Mouse (Mus musculus) brain, embryonic 14.5 days (tissue): ENCODE results near the gene Gm10135. TPM values are rescaled to one million over a fixed set of nuclear protein-coding genes. Genes with fewer than 3 reads are reported as not detected.

ENCODE experiments used
- DNase-seq: peaks from one replicate; pipeline ENCODE4 v3.0.0-alpha.2; 2011; ENCODE audit warnings: low read depth
- CTCF ChIP-seq: fragments of 200-500 bp; IDR thresholded peaks from 2 replicates; pipeline ENCODE4 v1.5.1; 2012; ENCODE audit warnings: inconsistent platforms, mild to moderate bottlenecking, moderate library complexity, borderline replicate concordance; ENCODE audit not compliant: insufficient read depth, insufficient read length; ENCODE audit errors: extremely low read depth
- POLR2A ChIP-seq: fragments of 200-500 bp; IDR thresholded peaks from 2 replicates; pipeline ENCODE4 v1.6.1; 2012; ENCODE audit warnings: mild to moderate bottlenecking, inconsistent platforms, borderline replicate concordance; ENCODE audit not compliant: poor library complexity, insufficient read depth, insufficient read length, severe bottlenecking; ENCODE audit errors: extremely low read depth
- polyA plus RNA-seq: library from polyadenylated mRNA; depleted of rRNA; stranded (reverse); fragments of >200 nt; gene quantifications from 2 replicates; pipeline ENCODE4 v1.2.3, GENCODE M21; 2012

Gm10135 gene
- polyA plus RNA-seq, 1 experiment: not detected

GRCm38 (mm10) chr5:72994928-72995327 is 20.4 kb upstream of the Gm10135 start:
- TF ChIP-seq CTCF (no peak), POLR2A (no peak)

GRCm38 (mm10) chr5:72994424-72994823 is 19.9 kb upstream of the Gm10135 start:
- no peak for TF ChIP-seq POLR2A
- TF ChIP-seq CTCF: no peak
- DNase-seq: no peak

More at GRCm38 (mm10) chr5:72994928-72995327, 20.4 kb upstream of the Gm10135 start:
- DNase-seq: no peak

GRCm38 (mm10) chr5:72992474-72992873 is 18.0 kb upstream of the Gm10135 start:
- no peak for TF ChIP-seq POLR2A
- TF ChIP-seq CTCF: no peak
- DNase-seq: no peak

GRCm38 (mm10) chr5:72989756-72990155 is 15.3 kb upstream of the Gm10135 start:
- DNase-seq: peak; percentile 48
- TF ChIP-seq CTCF (no peak), POLR2A (no peak)

GRCm38 (mm10) chr5:72987786-72988185 is 13.3 kb upstream of the Gm10135 start:
- no peak for DNase-seq
- TF ChIP-seq POLR2A (no peak), CTCF (no peak)

- peak; percentile 84 for DNase-seq
- TF ChIP-seq CTCF (peak; percentile 61; the same call in 1 of the 2 replicates), POLR2A (no peak)
These were observed 9.6 kb upstream of the Gm10135 start for GRCm38 (mm10) chr5:72984091-72984490.

GRCm38 (mm10) chr5:72976539-72976938 is 2.0 kb upstream of the Gm10135 start:
- DNase-seq: no peak
- TF ChIP-seq POLR2A (no peak), CTCF (no peak)

- DNase-seq: no peak
- TF ChIP-seq POLR2A (no peak), CTCF (no peak)
These were observed 1.5 kb upstream of the Gm10135 start for GRCm38 (mm10) chr5:72975996-72976395.

GRCm38 (mm10) chr5:72972934-72973333 is 1.6 kb downstream of the Gm10135 start:
- DNase-seq: peak; percentile 58
- TF ChIP-seq POLR2A (no peak), CTCF (no peak; the same call in 1 of the 2 replicates)

GRCm38 (mm10) chr5:72972435-72972834 is 2.1 kb downstream of the Gm10135 start:
- no peak for DNase-seq
- TF ChIP-seq CTCF: no peak
- TF ChIP-seq POLR2A: no peak

- TF ChIP-seq POLR2A (no peak), CTCF (no peak)
- DNase-seq: no peak
These were observed 8.8 kb downstream of the Gm10135 start for GRCm38 (mm10) chr5:72965706-72966105.

GRCm38 (mm10) chr5:72960096-72960495 is 14.4 kb downstream of the Gm10135 start:
- no peak for TF ChIP-seq CTCF
- DNase-seq: no peak

- no peak for DNase-seq
- TF ChIP-seq POLR2A: no peak
- no peak for TF ChIP-seq CTCF
These were observed 17.2 kb downstream of the Gm10135 start for GRCm38 (mm10) chr5:72957281-72957680.

GRCm38 (mm10) chr5:72953996-72954604 is 20.4 kb downstream of the Gm10135 start:
- DNase-seq: no peak
- no peak for TF ChIP-seq CTCF
- TF ChIP-seq POLR2A: no peak
